Mouse (Mus musculus) adrenal gland, postnatal 36 days (tissue): ENCODE data around the gene Pphln1. TPM values are rescaled to one million over a fixed set of nuclear protein-coding genes. Genes with fewer than 3 reads are reported as not detected.

Source experiments
- DNase-seq, 2 experiments: peaks; one replicate each; pipeline ENCODE4 v3.0.0; 2021; ENCODE audit warnings: mixed read lengths in 1 of 2
- total RNA-seq, 2 experiments: library from RNA; stranded (reverse); gene quantifications; 2 replicates each; pipeline ENCODE4 v1.2.3; 2021

Gene Pphln1
- total RNA-seq, 2 experiments from 2014 or later, result 36.9 to 37.4 TPM

DNA sequence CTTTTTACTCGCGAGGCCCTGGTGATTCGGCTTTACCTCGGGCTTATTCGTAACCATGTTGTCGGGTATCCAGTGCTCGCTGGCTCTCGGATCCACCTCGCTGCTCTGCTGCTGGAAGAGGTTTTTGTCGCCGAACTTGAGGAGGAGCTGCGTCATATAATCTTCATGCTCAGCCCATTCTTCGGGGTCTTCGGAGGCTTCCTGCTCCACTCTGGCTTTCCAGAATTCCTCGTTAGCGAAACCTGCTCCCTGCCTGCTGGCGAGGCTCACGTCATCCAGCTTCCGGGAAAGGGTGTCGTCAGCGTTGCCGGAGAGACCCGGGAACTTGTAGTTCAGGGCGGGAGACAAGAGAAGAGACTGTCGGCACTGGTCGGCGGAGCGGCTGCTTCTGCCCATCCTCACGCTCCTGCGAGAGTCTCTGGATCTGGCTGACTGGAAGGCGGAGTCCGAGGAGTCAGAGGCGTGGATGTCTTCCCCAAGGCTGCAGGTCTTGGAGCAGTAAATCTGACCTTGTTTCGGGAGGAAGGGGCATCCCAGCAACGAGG, 105.1 kb downstream of the Pphln1 start:
- DNase-seq, result no peak

DNA sequence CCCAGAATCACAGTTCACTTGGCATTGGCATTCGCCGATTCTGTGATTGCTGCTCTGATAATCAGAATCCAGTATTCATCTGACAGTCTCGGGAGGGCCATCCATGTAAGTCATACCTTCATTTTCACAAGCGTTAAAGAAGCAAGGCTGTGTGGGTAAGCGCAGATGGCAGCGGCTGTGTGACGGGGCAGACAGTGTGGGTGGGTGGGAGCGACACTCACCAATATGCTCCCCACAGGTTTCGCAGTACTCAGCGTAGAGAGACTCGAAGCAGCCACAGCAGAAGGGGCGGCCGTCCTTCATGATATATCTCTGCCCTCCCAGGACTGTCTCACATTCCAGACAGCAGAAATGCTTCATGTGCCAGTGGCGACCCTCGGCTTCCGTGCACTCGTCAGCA, 106.7 kb downstream of the Pphln1 start:
- no peak for DNase-seq

DNA sequence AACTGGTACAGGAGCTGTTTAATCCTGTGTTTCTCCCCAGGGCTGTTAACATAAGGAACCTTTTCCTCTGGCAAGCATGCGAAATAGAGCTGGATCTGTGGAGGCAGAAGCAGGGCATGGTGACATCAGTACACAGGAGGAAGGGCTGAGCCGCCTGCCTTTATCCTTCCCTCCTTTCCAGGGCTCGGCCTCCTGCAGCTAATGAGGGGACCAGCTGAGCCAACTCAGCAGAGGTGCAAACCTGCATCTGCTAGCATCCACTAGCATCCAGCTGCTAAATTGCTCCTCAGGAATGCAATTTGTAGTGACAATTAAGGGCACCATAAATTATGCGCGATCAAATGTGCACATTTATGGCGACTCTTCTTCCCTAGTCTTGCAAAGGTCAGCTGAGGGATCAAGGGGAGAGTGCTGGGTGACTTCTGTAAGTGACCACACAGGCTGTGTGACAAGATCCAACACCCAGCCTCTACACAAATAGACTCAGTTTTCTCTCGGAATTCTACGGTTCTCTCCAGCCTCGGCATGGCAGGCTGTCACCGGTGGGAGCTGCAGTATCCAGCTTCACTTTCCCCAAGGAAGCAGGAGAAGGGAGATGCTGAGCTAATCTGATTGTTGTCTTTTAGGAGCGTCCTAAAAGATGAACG, 112.7 kb downstream of the Pphln1 start:
- no peak for DNase-seq

DNA sequence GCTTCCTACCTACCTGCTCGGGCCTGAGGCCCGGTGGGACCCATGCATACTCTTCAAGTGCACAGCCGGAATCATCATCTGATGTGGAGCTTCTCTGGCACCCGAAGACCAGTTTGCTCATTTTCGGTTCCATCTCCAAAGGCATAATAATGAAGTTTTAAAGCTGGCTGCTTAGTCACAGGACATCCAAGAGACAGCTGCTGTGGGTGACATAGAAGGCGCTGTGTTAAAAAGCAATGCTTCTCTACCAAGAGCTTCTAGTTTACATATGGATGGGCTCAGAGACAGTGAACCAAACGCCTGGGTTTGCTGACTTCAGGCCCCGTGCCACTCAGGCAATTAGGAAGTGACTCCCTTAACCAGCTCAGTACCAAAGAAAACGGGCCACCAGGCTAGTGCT, 114.3 kb downstream of the Pphln1 start:
- no peak for DNase-seq

DNA sequence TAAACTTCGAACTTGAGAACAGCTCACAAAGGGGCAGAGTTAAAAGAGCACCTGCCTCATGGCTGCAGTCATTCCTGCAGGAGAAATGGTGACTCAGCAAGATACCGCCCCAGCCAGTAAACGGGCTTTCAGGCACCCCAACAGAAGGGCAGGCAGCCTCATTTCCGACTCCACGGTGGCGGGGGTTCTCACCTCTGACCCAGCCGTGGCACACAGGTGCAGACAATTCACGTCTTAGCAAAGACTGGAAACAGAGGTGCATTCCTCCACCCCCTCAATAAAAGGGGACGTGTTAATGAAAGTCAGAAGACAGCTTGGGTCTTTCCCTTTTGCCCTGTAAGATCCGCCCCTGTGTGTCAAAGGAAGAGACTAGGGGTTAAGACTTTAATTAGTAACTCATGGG, 115.8 kb downstream of the Pphln1 start:
- peak; percentile 46 to 60 for DNase-seq

DNA sequence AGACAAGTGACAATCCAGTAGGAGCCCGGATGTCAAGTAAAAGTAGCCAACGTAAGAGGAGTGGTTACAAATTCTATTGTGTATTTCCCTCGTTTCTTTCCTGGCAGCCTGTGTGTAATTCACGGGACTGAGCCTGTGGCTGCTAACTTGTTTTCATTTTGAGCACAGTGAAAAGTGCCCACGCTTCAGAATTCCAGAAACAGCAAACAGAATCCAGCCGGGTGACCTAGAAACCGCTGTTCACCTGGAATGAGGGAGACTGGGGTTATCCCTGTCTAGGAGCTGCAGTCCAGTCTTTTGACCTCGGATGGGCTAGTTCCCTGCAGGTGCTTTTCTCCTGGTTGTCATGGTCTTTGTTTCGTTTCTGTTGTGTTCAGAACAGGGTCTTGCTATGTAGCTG, 117.2 kb downstream of the Pphln1 start:
- DNase-seq, result no peak

DNA sequence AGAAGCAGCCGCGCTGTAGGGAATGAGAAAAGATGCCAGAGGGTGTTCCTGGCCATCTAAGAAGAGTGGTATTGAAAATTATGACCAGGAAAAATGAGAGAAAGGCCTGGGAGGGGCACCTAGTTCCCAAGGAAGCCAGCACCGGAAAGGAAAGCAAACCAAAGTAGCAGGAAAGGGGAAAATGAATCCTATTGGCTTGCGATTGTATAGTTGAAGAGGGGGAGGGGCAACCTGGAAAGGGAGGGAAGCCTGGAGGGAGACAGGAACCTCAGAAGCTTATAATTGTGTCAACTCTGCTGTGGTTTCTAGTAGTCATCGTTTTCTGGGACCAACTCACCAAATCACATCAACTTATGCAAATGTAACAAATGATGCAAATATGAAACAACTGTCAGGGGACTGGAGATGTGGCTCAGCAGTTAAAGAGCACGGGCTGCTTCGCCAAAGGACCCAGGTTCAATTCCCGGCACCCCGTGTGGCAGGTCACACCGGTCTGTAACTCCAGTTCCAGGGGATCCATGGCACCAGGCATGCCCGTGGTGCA, 118.9 kb downstream of the Pphln1 start:
- DNase-seq, result no peak

DNA sequence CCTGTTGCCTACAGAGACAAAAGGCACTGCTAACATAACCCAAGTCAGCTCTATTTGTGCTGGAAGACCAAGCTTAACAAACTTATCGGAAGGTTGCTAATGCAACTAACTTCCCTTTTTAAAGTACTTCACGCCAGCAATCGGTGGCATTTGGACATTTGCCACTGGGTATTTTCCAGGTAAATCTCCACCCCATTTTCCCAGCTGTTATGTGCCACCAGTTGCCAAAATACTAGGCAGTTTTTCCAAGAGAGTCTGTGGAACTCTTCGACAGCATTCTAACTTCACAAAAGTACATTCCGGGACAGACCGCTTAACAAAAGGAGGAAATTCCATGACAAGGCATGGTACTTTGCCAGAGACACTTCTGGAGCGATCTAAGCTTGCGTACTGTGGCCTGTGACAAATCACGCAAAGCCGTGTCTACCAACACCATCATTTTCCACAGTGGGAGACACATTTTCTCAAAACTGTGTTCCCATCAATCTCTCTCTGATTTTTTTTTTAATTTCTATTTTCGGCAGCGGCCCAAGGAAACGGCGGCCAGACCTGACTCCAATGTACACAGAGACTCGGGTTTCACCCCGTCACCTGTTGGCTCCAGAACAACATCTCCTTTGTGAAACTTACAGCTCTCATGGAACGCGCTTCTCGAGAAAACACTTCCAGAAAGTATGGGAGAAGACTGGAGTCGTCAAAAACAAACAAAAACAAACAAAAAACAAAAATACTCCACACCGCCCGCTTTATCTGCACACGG, 120.2 kb downstream of the Pphln1 start:
- DNase-seq, result peak; percentile 24 to 30

DNA sequence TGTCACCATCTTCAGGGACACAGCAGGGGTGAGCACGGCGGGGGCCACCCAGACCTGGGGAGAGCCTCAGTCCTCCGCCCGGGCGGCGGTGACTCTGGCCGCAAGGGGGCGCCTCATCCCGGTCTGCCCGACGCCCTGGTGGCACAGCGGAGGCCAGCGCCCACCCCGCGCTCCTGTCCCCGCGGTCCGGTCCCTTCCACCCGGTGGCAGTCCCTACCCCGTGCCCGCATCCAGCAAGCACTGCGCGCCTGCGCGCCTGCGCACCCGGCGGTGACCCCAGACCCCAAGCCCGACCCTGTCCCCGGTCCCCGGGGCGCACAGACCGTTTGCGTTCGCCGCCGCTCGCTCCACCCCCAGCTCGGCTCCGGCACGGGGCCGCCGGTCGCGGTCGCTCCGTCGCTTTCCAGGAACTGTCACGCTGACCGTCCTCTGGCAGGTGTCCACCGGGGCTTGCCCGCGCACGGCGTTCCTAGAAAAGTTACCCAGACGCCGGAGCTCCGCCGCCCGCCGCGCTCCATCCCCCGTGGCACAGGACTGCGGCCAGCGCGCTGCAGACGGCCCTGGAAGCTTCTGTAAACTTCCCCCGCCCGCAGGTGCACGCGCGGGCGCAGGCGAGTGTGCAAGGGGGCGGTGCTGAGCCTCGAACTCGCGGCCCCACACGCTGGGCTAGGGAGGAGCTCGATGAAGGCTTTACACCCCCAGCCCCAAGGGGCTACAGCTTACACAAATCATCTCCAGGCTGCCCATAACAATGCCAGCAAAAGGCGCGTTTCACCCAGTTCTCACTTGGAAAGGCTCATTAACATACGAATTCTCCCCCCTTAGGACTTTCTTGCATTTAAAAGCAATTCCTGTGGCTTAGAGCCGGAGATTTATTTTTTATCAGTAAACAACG, 121.0 kb downstream of the Pphln1 start:
- DNase-seq, result peak; percentile 92 to 95

DNA sequence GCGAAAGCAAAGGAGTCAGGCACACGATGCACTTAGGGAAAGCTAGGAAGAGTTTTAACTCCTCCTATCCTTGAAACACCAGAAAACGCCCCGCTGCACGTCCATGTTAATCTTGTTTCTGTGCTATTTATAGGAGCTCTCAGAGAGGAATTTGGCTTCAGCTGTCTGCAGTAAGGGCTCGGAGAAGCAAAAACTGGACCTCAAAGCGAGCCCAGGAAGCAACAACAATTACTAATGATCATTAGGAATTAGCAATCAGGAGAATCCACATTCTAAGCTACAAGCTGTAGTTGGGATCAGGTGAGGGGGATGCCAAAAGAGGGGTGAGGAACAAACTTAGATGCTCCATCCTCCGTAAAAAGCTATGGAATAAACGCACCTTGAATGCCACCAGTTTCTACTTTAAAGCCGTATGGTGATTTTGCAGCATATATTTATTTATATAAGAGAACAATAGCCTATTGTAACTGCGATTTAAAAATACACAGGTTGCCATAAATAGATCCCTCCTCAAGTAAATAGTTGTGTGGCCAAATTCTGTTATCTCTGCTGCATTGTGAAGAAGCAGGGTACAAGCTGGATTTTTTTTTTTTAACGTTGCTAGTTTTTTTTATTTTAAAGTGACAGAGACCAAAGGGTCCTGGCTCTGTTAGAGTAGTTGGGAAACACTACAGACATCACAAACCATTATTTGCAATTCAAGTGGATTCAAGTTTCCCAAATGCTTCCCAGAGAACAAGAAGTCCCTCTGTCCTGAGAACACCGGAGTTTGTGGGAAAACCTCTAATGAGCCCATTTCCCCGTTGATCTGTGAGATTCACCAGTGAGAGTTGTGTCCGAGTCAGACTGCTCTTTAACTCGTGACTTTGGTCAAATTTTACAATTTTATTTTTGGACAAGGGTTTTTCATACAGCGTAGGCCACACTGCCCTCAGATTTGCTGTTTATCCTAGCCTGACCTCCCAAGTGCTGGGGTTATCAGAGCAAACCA, 122.0 kb downstream of the Pphln1 start:
- peak; percentile 20 to 21 for DNase-seq

DNA sequence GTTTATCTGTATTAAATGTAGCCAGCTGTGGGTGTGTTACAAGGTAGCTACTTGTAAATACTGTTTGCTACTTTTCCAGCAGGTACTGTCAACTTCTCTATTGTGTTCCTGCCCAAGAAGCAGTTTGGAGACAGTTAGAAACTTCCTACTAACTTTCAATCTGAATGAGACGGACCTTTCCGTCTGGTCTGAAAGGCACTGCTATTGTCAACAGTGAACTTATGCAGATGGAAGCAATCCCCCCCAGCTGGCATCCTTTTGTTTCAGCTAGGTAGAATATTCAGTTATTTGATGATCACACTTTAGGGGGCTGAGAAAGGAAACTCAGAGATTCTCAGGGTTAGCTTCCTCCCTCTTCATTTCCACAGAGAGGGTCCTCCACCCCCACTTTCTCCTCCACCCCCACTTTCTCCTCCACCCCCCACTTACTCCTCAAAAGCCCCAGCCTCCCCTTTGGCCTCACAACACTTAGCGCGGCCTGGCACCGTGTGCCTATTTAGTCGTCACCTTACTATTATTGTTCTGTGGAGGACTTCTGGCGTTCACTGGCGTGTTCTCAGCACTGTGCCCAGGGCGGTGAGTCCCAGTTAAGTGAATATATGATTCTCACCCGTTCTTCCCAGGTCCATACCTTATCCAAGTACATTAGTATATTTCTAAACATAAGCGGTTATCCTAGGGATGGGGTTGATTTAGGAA, 123.1 kb downstream of the Pphln1 start:
- no peak for DNase-seq

DNA sequence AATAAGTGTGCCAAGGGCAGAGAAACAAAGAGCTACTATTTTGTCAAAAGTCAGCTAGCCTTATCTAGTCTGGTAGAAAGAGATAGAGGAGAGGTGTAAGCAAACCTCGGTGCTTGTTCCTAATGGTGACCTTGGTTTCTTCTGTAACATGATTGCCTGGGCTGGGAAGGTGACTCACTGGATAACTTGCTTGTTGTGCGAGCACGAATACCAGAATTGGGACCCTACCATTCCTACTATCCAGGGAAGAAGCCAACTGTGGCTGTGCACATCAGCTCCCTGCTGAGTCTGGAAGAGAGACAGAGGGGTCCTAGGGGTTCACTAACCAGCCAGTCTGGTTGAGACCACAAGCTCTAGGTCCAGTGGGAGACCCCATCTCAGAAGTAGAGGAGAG, 123.6 kb downstream of the Pphln1 start:
- peak in 1 of 2 experiments; percentile 22 for DNase-seq

DNA sequence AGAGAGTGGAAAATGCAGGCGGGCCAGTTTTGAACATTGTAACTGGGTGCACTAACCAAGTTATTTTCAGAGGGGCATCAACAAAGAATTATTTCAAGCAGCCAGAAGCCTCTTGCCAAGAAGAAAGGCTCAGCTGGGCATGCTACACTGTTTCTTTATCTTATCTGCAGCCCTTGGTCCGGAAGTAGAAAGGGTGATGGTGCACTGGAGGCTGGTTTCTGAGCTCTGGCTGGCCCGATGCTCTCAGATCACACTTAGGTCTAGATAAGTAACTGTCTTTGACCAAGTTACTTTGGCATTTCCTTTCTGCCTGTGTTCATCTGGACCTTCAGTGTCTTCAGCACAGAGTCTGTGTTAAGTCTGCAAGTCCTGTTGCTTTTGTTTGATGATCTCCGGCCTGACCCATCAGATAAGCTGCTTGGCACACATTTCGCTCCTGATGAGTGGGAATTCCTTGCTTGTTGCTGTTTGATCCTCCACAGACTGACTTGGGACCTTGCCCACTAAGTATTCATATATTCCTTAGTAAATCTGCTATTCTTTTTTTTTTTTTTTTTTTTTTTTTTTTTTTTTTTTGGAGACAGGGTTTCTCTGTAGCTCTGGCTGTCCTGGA, 127.3 kb downstream of the Pphln1 start:
- peak in 1 of 2 experiments; percentile 20 for DNase-seq

DNA sequence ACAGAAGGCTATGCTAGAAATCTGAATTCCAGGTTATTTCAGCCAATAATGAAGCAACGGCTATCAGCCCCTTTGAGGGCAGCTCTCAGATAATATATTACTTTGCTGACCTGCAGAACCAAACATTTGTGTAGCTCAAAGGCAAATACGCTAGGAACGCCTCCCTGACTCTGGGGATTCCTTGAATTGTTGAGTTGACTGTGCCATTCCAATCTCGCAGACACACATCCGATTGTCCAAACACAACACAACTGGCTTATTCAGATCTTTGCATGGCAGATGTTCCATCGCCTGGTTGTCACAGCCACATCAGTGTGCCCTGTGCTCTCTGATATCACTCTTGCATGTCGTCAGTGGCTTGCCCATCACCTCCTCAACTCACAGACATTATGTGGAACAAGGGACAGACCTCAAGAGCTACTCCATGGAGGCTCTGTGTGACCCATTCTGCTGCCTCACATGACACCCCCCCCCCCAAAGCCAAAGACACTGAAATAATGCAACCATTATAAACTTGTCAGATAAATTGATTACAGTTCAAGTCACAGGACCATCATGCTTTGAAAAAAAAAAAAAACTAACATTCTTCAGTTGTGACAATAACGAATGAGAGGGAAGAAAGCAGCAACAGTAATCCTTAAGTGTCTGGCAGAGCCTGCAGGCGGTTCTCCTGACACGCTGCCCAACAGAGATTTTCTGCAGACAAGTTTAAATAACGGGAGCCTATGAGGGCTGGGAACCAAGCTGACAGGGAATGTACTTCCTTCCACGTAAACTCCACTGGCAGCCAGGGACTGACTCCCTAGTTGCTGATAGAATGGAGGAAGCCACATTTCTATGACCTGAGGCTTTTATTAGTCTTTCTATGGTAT, 131.9 kb downstream of the Pphln1 start:
- no peak for DNase-seq

DNA sequence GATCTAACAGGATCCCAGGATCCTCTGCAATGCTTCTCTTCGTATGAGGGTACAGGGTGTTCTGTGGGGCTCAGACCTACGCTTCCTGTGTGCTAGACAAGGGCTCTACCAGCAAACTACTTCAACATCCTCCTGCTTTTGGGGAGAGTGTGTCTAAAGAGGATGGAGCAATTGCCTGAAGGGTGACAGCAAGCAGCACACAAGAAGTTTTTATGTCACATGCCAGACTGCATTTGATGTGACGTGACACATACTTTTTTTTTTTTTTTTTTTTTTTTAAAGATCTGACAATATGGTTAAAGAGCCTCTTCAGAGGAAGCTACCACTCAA, 132.5 kb downstream of the Pphln1 start:
- no peak for DNase-seq

DNA sequence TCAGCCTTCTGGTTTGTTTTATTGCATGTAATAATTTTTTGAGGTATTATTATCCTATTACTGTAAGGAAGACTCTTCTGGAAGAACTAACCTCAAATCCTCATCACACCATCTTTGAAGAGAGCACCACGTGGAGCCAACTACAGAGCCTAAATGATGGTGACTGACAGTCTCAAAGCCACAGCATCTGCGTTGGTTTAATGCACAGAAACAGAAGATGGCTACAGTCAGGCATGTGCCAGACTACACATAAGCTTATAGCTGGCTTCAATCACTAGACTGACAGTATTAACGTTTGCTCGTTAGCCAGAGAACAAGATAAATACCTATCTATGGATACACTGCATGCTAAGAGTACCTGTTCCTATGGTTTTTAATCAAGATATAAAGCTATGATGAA, 138.0 kb downstream of the Pphln1 start:
- no peak for DNase-seq

DNA sequence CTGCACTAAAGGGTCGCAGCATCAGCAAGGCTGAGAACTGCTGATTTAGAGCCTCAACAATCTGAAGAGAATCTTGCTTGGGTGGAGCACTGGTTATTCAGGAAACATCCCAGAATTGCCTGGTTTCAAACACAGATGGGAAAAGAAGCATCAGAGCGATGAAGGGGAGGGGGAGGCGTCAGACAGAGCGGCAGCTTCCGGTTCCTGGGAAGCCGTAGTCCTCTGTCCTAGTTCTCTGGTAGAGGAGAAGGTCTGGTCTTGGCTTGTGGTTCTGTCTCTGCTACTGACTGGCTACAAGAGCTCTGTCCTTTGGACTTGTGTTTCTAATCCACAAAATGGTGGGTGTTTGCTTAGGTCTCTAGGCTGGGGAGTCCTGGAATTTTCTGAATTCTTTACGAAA, 139.6 kb downstream of the Pphln1 start:
- no peak for DNase-seq

DNA sequence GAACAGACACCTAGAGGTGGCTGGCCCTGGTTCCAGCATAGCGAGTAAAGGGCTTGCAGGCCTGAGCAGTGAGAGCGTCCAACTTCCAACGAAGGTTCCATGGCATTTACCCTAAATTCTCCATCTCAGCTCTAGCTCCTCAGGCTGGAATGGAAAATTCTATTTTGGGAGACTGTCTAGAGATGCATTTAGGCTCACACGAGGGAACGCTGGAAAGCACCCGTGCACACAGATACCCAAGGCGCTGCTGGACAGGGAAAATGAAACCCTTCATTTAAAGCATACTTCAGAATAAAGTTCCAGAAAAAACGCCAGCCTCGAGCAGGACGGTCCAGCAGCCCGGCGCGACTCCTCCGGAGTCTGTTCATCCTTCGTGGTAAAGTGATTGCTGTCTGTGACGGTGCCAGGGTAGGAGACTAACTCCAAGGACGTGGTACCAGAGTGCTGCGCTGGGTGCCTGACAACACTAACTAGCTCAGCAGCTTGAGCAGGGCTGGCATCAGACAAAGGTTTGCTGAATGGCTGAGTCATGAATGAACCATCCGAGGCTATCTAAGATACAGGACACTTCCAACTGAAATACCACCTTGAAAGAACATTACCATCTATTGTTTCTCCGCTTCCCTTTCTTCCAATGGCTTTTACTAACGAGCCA, 140.5 kb downstream of the Pphln1 start:
- peak; percentile 54 to 55 for DNase-seq
